In the genomic region with DNA sequence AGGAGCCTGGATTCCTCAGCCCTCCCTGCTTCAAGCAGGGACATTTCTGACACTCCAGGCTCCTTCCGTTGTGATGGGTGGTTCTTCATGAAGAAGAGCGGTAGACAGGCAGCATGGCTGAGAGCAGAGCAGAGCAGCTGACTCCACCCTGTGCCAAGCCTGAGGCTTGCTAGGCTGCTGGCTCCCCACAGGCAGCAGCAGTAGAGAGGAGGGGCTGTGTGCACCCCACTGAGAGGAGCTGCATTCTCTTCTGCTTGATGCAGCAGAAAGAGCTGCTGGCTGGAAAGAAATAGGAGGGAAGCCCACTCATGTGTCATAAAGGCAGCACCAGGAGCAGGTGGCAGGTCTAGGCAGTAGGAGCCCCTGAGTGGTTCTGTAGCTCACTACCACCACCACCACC, we compare ENCODE assay signal across 11 mouse cellular contexts.
DNase-seq lines count a peak whose midpoint lies in the region; ATAC-seq and TF ChIP-seq lines count a peak whose summit lies in the region.
"Had no signal": no experiment of that assay in that cellular context is flagged by ENCODE, and none has a peak within 500 bp of the region (broad histone marks: within the 10 kb centered on the region; RNA-seq: fewer than 3 reads in every experiment).

No protein-coding gene starts in this region.

- H3K27me3 ChIP-seq in forebrain, embryonic 14.5 days (replicated peaks; ENCODE audit: control insufficient read depth, insufficient read depth, low read length): no peaks in the 10 kb centered on the region
- no peaks in the 10 kb centered on the region for H3K27me3 ChIP-seq in heart, adult 2 months (ENCODE audit: control insufficient read depth, insufficient read depth, low read length)
- H3K27me3 ChIP-seq: lung, embryonic 15.5 days had no signal

- TF ChIP-seq EP300 in heart, adult 2 months (IDR thresholded peaks at IDR 0.05; ENCODE audit: insufficient read depth, low read depth, low read length): no peak

- H3K4me2 ChIP-seq in forebrain, embryonic 14.5 days (ENCODE audit: low read length): no peak overlapping the region
- H3K4me2 ChIP-seq: lung, embryonic 15.5 days had no signal

- no peaks in the 10 kb centered on the region for H3K4me1 ChIP-seq in forebrain, embryonic 14.5 days (ENCODE audit: control insufficient read depth, insufficient read depth, low read length)
- no peaks in the 10 kb centered on the region; the same call in 1 of the 2 replicates for H3K4me1 ChIP-seq in heart, adult 2 months (ENCODE audit: control insufficient read depth, insufficient read depth, low read length)

- TF ChIP-seq CTCF in layer of hippocampus, adult 2 months (conservative IDR thresholded peaks at IDR 0.05): no peak
- no peak for TF ChIP-seq CTCF in heart, adult 2 months (IDR thresholded peaks at IDR 0.05)

- H3K9me3 ChIP-seq in forebrain, embryonic 14.5 days (replicated peaks; ENCODE audit: control insufficient read depth, low read length): no peaks in the 10 kb centered on the region
- H3K9me3 ChIP-seq: lung, embryonic 15.5 days had no signal

- no peaks in the 10 kb centered on the region for H3K79me2 ChIP-seq in heart, adult 2 months (replicated peaks; ENCODE audit: control insufficient read depth, insufficient read depth, low read length)

- no peak overlapping the region for H3K27ac ChIP-seq in layer of hippocampus, adult 2 months
- H3K27ac ChIP-seq in forebrain, embryonic 14.5 days (ENCODE audit: low read depth, low read length): peak overlapping the region; percentile 21; the same call in 1 of the 2 replicates
- H3K27ac ChIP-seq in heart, adult 2 months: no peak overlapping the region
- H3K27ac ChIP-seq: left cerebral cortex, adult 2 months; lung, embryonic 15.5 days had no signal

- 11% methylated on average over 2 of the region's 2 CpGs for WGBS in forebrain, embryonic 14.5 days
- WGBS in heart, adult 2 months: 35% methylated on average over 2 of the region's 2 CpGs

- H3K9ac ChIP-seq in forebrain, embryonic 14.5 days (ENCODE audit: low read length): no peak overlapping the region
- H3K9ac ChIP-seq in heart, adult 2 months (ENCODE audit: low read depth, low read length): no peak overlapping the region
- H3K9ac ChIP-seq: lung, embryonic 15.5 days had no signal

- DNase-seq in layer of hippocampus, adult 2 months (ENCODE audit: low spot score in 2 of 2): peak; percentile 33 to 49
- no peak for DNase-seq in layer of hippocampus, adult 9-10 months (ENCODE audit: low spot score)
- peak; percentile 84 for DNase-seq in forebrain, embryonic 14.5 days (ENCODE audit: low spot score)
- DNase-seq in layer of hippocampus, postnatal 14 days (ENCODE audit: low spot score in 2 of 2): peak; percentile 31 to 37
- DNase-seq in retina, embryonic 14.5 days (ENCODE audit: low spot score): peak; percentile 70
- DNase-seq in heart, adult 2 months: no peak
- DNase-seq: adrenal gland, postnatal 14 days had no signal

- H3K36me3 ChIP-seq in forebrain, embryonic 14.5 days (ENCODE audit: control insufficient read depth, insufficient read depth, low read length): no peaks in the 10 kb centered on the region
- H3K36me3 ChIP-seq in heart, adult 2 months (ENCODE audit: control insufficient read depth, insufficient read depth, low read length): no peaks in the 10 kb centered on the region
- H3K36me3 ChIP-seq: lung, embryonic 15.5 days had no signal

- TF ChIP-seq POLR2A in heart, adult 2 months (IDR thresholded peaks at IDR 0.05; ENCODE audit: insufficient read depth, low read depth, low read length): no peak

- no peak overlapping the region for H3K4me3 ChIP-seq in layer of hippocampus, adult 2 months
- no peak overlapping the region for H3K4me3 ChIP-seq in forebrain, embryonic 14.5 days (ENCODE audit: low read depth, low read length)
- H3K4me3 ChIP-seq in heart, adult 2 months: no peak overlapping the region
- H3K4me3 ChIP-seq: left cerebral cortex, adult 2 months; lung, embryonic 15.5 days had no signal

- peak; percentile 81; the same call in 1 of the 2 replicates for ATAC-seq in forebrain, embryonic 14.5 days
- ATAC-seq in erythroid progenitor cell, adult 5-6 weeks (replicated peaks; ENCODE audit: low FRiP score, poor library complexity, severe bottlenecking): no peak
- ATAC-seq: inflammation-experienced regulatory T-cells, adult 6 months had no signal

- intact Hi-C loops in heart, adult 2 months (cut with DNase I): loop anchor here (10.0 kb wide), 1 partner anchor 1235 kb away; no protein-coding TSS in a partner anchor

Comparison
In these comparisons a context has a peak if more than half of its experiments do, and no peak if none do; other contexts are left out.
1. DNase-seq: peak in layer of hippocampus, adult 2 months (2 of 2), forebrain, embryonic 14.5 days (single experiment), layer of hippocampus, postnatal 14 days (2 of 2) and retina, embryonic 14.5 days (single experiment); none in layer of hippocampus, adult 9-10 months (single experiment) and heart, adult 2 months (0 of 2).